Mouse (Mus musculus) urinary bladder, adult 2 months (tissue): ENCODE results near the gene Etfb. TPM values are rescaled to one million over a fixed set of nuclear protein-coding genes. Genes with fewer than 3 reads are reported as not detected.
"Not testable (repeated sequence)": the region's sequence is repeated elsewhere in the genome, so short reads cannot be mapped to it uniquely, and the experiment has no call there.

Source experiments
- DNase-seq: peaks from one replicate; pipeline ENCODE4 v3.0.0; 2022; ENCODE audit warnings: low spot score
- polyA plus RNA-seq: library from polyadenylated mRNA; depleted of rRNA; stranded (reverse); fragments of >200 nt; gene quantifications from 2 replicates; pipeline ENCODE4 v1.2.3, GENCODE M21; 2012; rRNA removed

The Etfb gene
- 244 and 246 TPM in 2 replicates for polyA plus RNA-seq

GRCm38 (mm10) chr7:43443917-43444293 is at the start of gene Etfb, which contains the start of gene Gm45233:
Gene Etfb (plus strand): TSS chr7:43444083.
Gene Gm45233 (plus strand): TSS chr7:43444128.
- DNase-seq: peak; percentile 82

- no peak for DNase-seq
Measured at GRCm38 (mm10) chr7:43399501-43399900, 44.4 kb upstream of the Etfb start.

- DNase-seq: no peak
Measured at GRCm38 (mm10) chr7:43402718-43403117, 41.2 kb upstream of the Etfb start.

GRCm38 (mm10) chr7:43407573-43407972 is 36.3 kb upstream of the Etfb start:
- DNase-seq: no peak

- no peak for DNase-seq
Measured at GRCm38 (mm10) chr7:43408131-43408553, 35.7 kb upstream of the Etfb start, which contains the start of gene Siglecg. Gene Siglecg (plus strand): TSS chr7:43408204.

DNA sequence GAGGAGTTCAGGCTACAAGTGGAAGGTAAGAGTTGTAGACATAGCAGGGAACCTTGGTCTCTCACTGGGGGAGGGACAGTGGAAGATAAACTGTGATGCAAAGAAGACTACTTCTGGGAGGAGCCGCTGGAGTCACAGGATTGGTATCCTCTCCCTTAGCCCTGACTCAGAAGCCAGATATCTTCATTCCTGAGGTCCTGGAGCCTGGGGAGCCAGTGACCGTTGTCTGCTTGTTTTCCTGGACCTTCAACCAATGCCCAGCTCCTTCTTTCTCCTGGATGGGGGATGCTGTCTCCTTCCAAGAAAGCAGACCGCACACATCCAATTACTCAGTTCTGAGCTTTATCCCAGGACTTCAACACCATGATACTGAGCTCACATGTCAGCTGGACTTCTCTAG is 34.8 kb upstream of the Etfb start:
- no peak for DNase-seq

- not testable (repeated sequence) for DNase-seq
Measured at GRCm38 (mm10) chr7:43411724-43412123, 32.2 kb upstream of the Etfb start.

DNA sequence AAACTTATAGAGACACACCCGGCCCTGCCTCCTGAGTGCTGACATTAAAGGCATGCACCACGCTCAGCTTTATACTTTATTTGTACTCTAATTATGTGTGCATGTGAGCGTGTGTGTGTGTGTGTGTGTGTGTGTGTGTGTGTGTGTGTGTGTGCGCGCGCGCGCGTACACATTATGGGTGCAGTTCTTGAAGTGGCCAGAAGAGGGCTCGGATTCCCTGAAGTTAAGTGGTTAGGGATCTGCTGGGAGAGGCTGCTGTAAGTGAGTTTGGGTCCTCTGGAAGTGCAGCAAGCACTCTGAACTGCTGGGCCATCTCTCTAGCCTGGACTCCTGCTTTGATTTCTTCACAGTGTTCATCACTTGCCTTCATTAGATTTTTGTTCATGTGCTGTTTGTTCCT is 26.6 kb upstream of the Etfb start:
- no peak for DNase-seq

- DNase-seq: peak; percentile 76
Measured at GRCm38 (mm10) chr7:43422995-43423617, 20.8 kb upstream of the Etfb start.

- no peak for DNase-seq
Measured at GRCm38 (mm10) chr7:43423991-43424625, 19.8 kb upstream of the Etfb start.

DNA sequence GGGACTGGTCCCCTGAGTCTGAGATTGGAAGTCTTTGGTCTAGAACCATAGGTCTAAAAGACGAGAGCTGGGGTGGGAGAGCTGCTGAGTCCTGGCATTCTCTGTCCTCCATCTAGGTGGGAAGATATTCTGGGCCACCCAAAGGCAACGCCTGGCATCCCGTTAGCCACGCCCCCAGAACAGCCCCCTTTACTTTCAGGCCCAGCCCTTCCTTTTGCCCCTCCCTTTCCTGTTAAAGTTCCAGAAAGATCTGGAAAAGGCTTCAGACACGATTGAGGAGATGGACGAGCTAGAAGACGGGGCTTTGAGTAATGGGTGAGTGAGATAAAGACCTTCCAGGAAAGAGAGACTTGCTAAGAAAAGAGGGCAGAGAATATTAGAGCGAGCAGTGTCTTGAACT is 16.5 kb upstream of the Etfb start, which contains the start of gene Lim2:
TSS of gene Lim2 (plus strand) at position 265 of the 400 bp plus-strand sequence.
- DNase-seq: no peak

GRCm38 (mm10) chr7:43429500-43429899 is 14.4 kb upstream of the Etfb start:
- DNase-seq: no peak

GRCm38 (mm10) chr7:43432891-43433290 is 11.0 kb upstream of the Etfb start:
- DNase-seq: no peak

GRCm38 (mm10) chr7:43434676-43435075 is 9.2 kb upstream of the Etfb start:
- no peak for DNase-seq

- no peak for DNase-seq
Measured at GRCm38 (mm10) chr7:43436341-43437255, 7.3 kb upstream of the Etfb start, which contains the start of gene Nkg7. Gene Nkg7 (plus strand): TSS chr7:43437073.

- no peak for DNase-seq
Measured at GRCm38 (mm10) chr7:43438611-43439010, 5.3 kb upstream of the Etfb start.

- no peak for DNase-seq
Measured at GRCm38 (mm10) chr7:43440482-43440881, 3.4 kb upstream of the Etfb start, which contains the start of gene Cldnd2. Gene Cldnd2 (plus strand): TSS chr7:43440782.

DNA sequence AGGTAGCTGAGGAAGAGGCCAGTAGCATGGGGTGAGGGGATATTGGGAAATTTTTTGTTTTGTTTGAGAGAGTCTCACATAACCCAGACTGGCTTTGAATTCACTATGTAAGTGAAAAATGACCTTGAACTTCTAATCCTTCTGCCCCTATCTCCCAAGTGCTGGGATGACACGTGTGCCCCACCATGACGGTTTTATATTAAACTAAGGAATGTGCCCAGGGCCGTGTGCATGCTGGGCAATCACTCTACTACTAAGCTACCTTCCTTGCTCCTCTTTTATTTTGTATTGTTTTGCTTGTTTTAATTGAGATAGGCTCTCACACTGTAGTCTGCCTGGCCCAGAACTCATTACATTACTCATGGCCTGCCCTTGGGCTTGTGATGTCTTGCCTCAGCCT is 2.8 kb upstream of the Etfb start:
- no peak for DNase-seq

- DNase-seq: no peak
Measured at GRCm38 (mm10) chr7:43442684-43443083, 1.2 kb upstream of the Etfb start.

- peak; percentile 70 for DNase-seq
Measured at GRCm38 (mm10) chr7:43443126-43443916, 562 bp upstream of the Etfb start.

- DNase-seq: no peak
Measured at GRCm38 (mm10) chr7:43447801-43448200, 3.9 kb downstream of the Etfb start.
